Mouse (Mus musculus) intestine, embryonic 15.5 days (tissue): Measurements from ENCODE around the gene Mcoln2. TPM values are rescaled to one million over a fixed set of nuclear protein-coding genes. Genes with fewer than 3 reads are reported as not detected.

Experiments used
- ATAC-seq: fragments of 200-750 bp; cut with Nextera tagmentation; 2 replicates; pipeline ENCODE4 v1.8.0; 2017; ENCODE audit warnings: moderate TSS enrichment, moderate library complexity
- H3K27ac ChIP-seq: fragments of 300-500 bp; sonication (generic); 2 replicates; pipeline ENCODE4 v1.5.1; 2015; ENCODE audit warnings: mild to moderate bottlenecking, inconsistent platforms
- H3K27me3 ChIP-seq: fragments of 300-500 bp; sonication (generic); replicated peaks from 2 replicates; pipeline ENCODE4 v1.6.1; 2015; ENCODE audit warnings: inconsistent platforms
- H3K36me3 ChIP-seq: fragments of 300-500 bp; sonication (generic); 2 replicates; pipeline ENCODE4 v1.6.1; 2015; ENCODE audit warnings: inconsistent platforms
- H3K4me1 ChIP-seq: fragments of 300-500 bp; sonication (generic); replicated peaks from 2 replicates; pipeline ENCODE4 v1.6.1; 2015; ENCODE audit warnings: inconsistent platforms
- H3K4me2 ChIP-seq: fragments of 300-500 bp; sonication (generic); replicated peaks from 2 replicates; pipeline ENCODE4 v1.6.1; 2015; ENCODE audit warnings: mild to moderate bottlenecking, inconsistent platforms
- H3K4me3 ChIP-seq: fragments of 300-500 bp; sonication (generic); replicated peaks from 2 replicates; pipeline ENCODE4 v1.5.1; 2015; ENCODE audit warnings: inconsistent platforms
- H3K9ac ChIP-seq: fragments of 300-500 bp; sonication (generic); 2 replicates; pipeline ENCODE4 v1.6.1; 2015; ENCODE audit warnings: inconsistent platforms
- H3K9me3 ChIP-seq: fragments of 300-500 bp; sonication (generic); 2 replicates; pipeline ENCODE4 v1.6.1; 2016; ENCODE audit warnings: inconsistent platforms
- WGBS: fragments of 180-500 bp; shearing (Covaris S2); methylation state at CpG from one replicate; pipeline ENCODE4 v1.1.7; 2015; 5-methylcytosine and 5-hydroxymethylcytosine counted together
- polyA plus RNA-seq: library from polyadenylated mRNA; unstranded; fragments of >200 nt; fragmentation: Nextera tagmentation; extraction: Ambion mirVana; gene quantifications from 2 replicates; pipeline ENCODE4 v1.2.1, GENCODE M21; 2015

Gene Mcoln2
- polyA plus RNA-seq, 1 experiment from 2014 or later, result 8.3 TPM

GRCm38 (mm10) chr3:146216561-146216960 is 66.9 kb downstream of the Mcoln2 start:
- no peak overlapping the region for H3K4me2 ChIP-seq
- 89% methylated on average over 3 of the region's 3 CpGs for WGBS
- no peak for ATAC-seq
- H3K9me3 ChIP-seq, result no peaks in the 10 kb centered on the region
- H3K4me1 ChIP-seq, result 0 out of 2 replicates have a peak, but pooled peaks cover 2% of the 10 kb centered on the region
- H3K4me3 ChIP-seq, result no peak overlapping the region
- no peak overlapping the region for H3K9ac ChIP-seq
- H3K36me3 ChIP-seq, result no peaks in the 10 kb centered on the region
- no peak overlapping the region for H3K27ac ChIP-seq
- peaks cover 4% of the 10 kb centered on the region; the same call in 1 of the 2 replicates for H3K27me3 ChIP-seq

- peak; percentile 87 for ATAC-seq
- Histone ChIP-seq H3K4me2 (peak within 1 kb of the TSS; percentile 95), H3K9ac (peak within 1 kb of the TSS; percentile 43), H3K27me3 (peaks cover 4% of the 10 kb centered on the region; the same call in 1 of the 2 replicates), H3K36me3 (no peaks in the 10 kb centered on the region), H3K4me3 (peak within 1 kb of the TSS; percentile 55), H3K27ac (no peak within 1 kb of the TSS), H3K4me1 (0 out of 2 replicates have a peak, but pooled peaks cover 2% of the 10 kb centered on the region), H3K9me3 (no peaks in the 10 kb centered on the region)
- WGBS, result under 1% methylated on average over 73 of the region's 73 CpGs
Measured at GRCm38 (mm10) chr3:146220776-146221486, 71.3 kb downstream of the Mcoln2 start, which contains the start of gene Lpar3. TSS of gene Lpar3 (plus strand) at chr3:146220963.

- Histone ChIP-seq H3K9me3 (no peaks in the 10 kb centered on the region), H3K27me3 (peaks cover 4% of the 10 kb centered on the region; the same call in 1 of the 2 replicates), H3K9ac (no peak overlapping the region), H3K4me2 (no peak overlapping the region), H3K4me1 (0 out of 2 replicates have a peak, but pooled peaks cover 2% of the 10 kb centered on the region), H3K36me3 (no peaks in the 10 kb centered on the region), H3K27ac (no peak overlapping the region), H3K4me3 (no peak overlapping the region)
- 51% methylated on average over 4 of the region's 4 CpGs for WGBS
- ATAC-seq, result peak; percentile 29; the same call in 1 of the 2 replicates
Measured at GRCm38 (mm10) chr3:146224271-146224670, 74.6 kb downstream of the Mcoln2 start.

GRCm38 (mm10) chr3:146225061-146225761 is 75.6 kb downstream of the Mcoln2 start:
- Histone ChIP-seq H3K4me3 (no peak overlapping the region), H3K27me3 (peaks cover 4% of the 10 kb centered on the region; the same call in 1 of the 2 replicates), H3K4me1 (0 out of 2 replicates have a peak, but pooled peaks cover 2% of the 10 kb centered on the region), H3K9ac (no peak overlapping the region), H3K27ac (no peak overlapping the region), H3K9me3 (no peaks in the 10 kb centered on the region), H3K36me3 (no peaks in the 10 kb centered on the region), H3K4me2 (no peak overlapping the region)
- 73% methylated on average over 7 of the region's 7 CpGs for WGBS
- ATAC-seq, result no peak

GRCm38 (mm10) chr3:146227427-146227826 is 77.8 kb downstream of the Mcoln2 start:
- Histone ChIP-seq H3K4me3 (no peak overlapping the region), H3K36me3 (no peaks in the 10 kb centered on the region), H3K9me3 (no peaks in the 10 kb centered on the region), H3K9ac (no peak overlapping the region), H3K4me1 (no peaks in the 10 kb centered on the region), H3K27ac (no peak overlapping the region), H3K4me2 (no peak overlapping the region), H3K27me3 (no peaks in the 10 kb centered on the region)
- 68% methylated on average over 3 of the region's 3 CpGs for WGBS
- peak; percentile 63 for ATAC-seq

GRCm38 (mm10) chr3:146228559-146229310 is 79.1 kb downstream of the Mcoln2 start:
- Histone ChIP-seq H3K27me3 (no peaks in the 10 kb centered on the region), H3K9ac (no peak overlapping the region), H3K4me3 (no peak overlapping the region), H3K4me2 (no peak overlapping the region), H3K36me3 (no peaks in the 10 kb centered on the region), H3K9me3 (no peaks in the 10 kb centered on the region), H3K27ac (no peak overlapping the region), H3K4me1 (no peaks in the 10 kb centered on the region)
- no peak for ATAC-seq
- 82% methylated on average over 13 of the region's 13 CpGs for WGBS

GRCm38 (mm10) chr3:146232708-146233107 is 83.1 kb downstream of the Mcoln2 start:
- 45% methylated on average over 7 of the region's 7 CpGs for WGBS
- ATAC-seq, result no peak
- H3K27me3 ChIP-seq, result no peaks in the 10 kb centered on the region

GRCm38 (mm10) chr3:146233741-146234140 is 84.1 kb downstream of the Mcoln2 start:
- H3K27me3 ChIP-seq, result no peaks in the 10 kb centered on the region
- no peak overlapping the region for H3K4me3 ChIP-seq
- H3K4me1 ChIP-seq, result 0 out of 2 replicates have a peak, but pooled peaks cover 5% of the 10 kb centered on the region
- 45% methylated on average over 4 of the region's 4 CpGs for WGBS
- no peaks in the 10 kb centered on the region for H3K36me3 ChIP-seq
- H3K9ac ChIP-seq, result no peak overlapping the region
- no peaks in the 10 kb centered on the region for H3K9me3 ChIP-seq
- no peak for ATAC-seq
- H3K4me2 ChIP-seq, result no peak overlapping the region
- H3K27ac ChIP-seq, result no peak overlapping the region

More at GRCm38 (mm10) chr3:146232708-146233107, 83.1 kb downstream of the Mcoln2 start:
- H3K4me1 ChIP-seq, result 0 out of 2 replicates have a peak, but pooled peaks cover 5% of the 10 kb centered on the region
- no peaks in the 10 kb centered on the region for H3K36me3 ChIP-seq
- H3K4me2 ChIP-seq, result no peak overlapping the region
- H3K4me3 ChIP-seq, result no peak overlapping the region
- H3K9ac ChIP-seq, result no peak overlapping the region
- no peaks in the 10 kb centered on the region for H3K9me3 ChIP-seq
- H3K27ac ChIP-seq, result no peak overlapping the region

GRCm38 (mm10) chr3:146234530-146234929 is 84.9 kb downstream of the Mcoln2 start:
- Histone ChIP-seq H3K27me3 (no peaks in the 10 kb centered on the region), H3K4me3 (no peak overlapping the region), H3K4me1 (0 out of 2 replicates have a peak, but pooled peaks cover 5% of the 10 kb centered on the region), H3K9ac (no peak overlapping the region), H3K36me3 (no peaks in the 10 kb centered on the region), H3K27ac (no peak overlapping the region), H3K9me3 (no peaks in the 10 kb centered on the region), H3K4me2 (no peak overlapping the region)
- peak; percentile 36; the same call in 1 of the 2 replicates for ATAC-seq
- WGBS, result 42% methylated on average over 10 of the region's 10 CpGs

- H3K9me3 ChIP-seq, result no peaks in the 10 kb centered on the region
- no peak overlapping the region for H3K27ac ChIP-seq
- H3K9ac ChIP-seq, result no peak overlapping the region
- H3K27me3 ChIP-seq, result no peaks in the 10 kb centered on the region
- H3K4me2 ChIP-seq, result no peak overlapping the region
- no peak for ATAC-seq
- 43% methylated on average over 8 of the region's 8 CpGs for WGBS
- no peak overlapping the region for H3K4me3 ChIP-seq
- H3K4me1 ChIP-seq, result 0 out of 2 replicates have a peak, but pooled peaks cover 5% of the 10 kb centered on the region
- H3K36me3 ChIP-seq, result no peaks in the 10 kb centered on the region
Measured at GRCm38 (mm10) chr3:146236280-146236679, 86.6 kb downstream of the Mcoln2 start.

GRCm38 (mm10) chr3:146237676-146238075 is 88.0 kb downstream of the Mcoln2 start:
- 85% methylated on average over 5 of the region's 5 CpGs for WGBS
- no peaks in the 10 kb centered on the region for H3K9me3 ChIP-seq
- no peaks in the 10 kb centered on the region for H3K27me3 ChIP-seq
- 0 out of 2 replicates have a peak, but pooled peaks cover 5% of the 10 kb centered on the region for H3K4me1 ChIP-seq
- no peak overlapping the region for H3K4me2 ChIP-seq
- no peak for ATAC-seq
- H3K36me3 ChIP-seq, result no peaks in the 10 kb centered on the region
- H3K27ac ChIP-seq, result no peak overlapping the region
- no peak overlapping the region for H3K4me3 ChIP-seq
- no peak overlapping the region for H3K9ac ChIP-seq

- WGBS, result 77% methylated on average over 1 of the region's 1 CpGs
Measured at GRCm38 (mm10) chr3:146244630-146245029, 95.0 kb downstream of the Mcoln2 start.

More at GRCm38 (mm10) chr3:146244630-146245029, 95.0 kb downstream of the Mcoln2 start:
- Histone ChIP-seq H3K4me1 (no peaks in the 10 kb centered on the region), H3K27me3 (no peaks in the 10 kb centered on the region), H3K36me3 (no peaks in the 10 kb centered on the region), H3K4me2 (no peak overlapping the region), H3K27ac (no peak overlapping the region), H3K9ac (no peak overlapping the region), H3K4me3 (no peak overlapping the region), H3K9me3 (no peaks in the 10 kb centered on the region)
- ATAC-seq, result no peak
